Mouse (Mus musculus): ENCODE results near the gene Plpp6. TPM values are rescaled to one million over a fixed set of nuclear protein-coding genes. Genes with fewer than 3 reads are reported as not detected.

The Plpp6 gene
- polyA plus RNA-seq, 1 experiment from 2014 or later, result 4.1 TPM

DNA sequence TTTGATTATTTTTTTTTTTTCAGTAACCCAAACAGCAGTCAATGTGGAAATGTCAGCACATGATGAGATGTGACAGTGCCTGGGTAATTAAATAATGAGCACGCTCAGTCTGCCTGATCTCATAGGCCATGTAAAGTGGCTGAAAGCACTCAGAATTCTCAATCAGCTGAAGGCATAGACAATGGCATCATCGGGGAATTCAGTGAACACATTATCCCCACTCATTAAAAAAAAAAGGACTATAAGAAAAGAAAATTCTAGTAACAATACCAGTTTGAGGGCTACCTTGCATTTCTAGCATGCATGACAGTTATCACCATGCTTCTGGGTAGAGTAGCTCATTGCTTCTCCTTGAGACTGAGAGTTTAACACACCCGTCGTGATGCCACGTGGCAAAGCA is 12.5 kb upstream of the Plpp6 start:
- DNase-seq (ENCODE audit: low spot score), result no peak
- H3K27me3 ChIP-seq (ENCODE audit: low read depth, poor library complexity, severe bottlenecking), result no peaks in the 10 kb centered on the region
- no peaks in the 10 kb centered on the region for H3K4me1 ChIP-seq
- no peak overlapping the region for H3K4me3 ChIP-seq
- 88% methylated on average over 5 of the region's 5 CpGs for WGBS
- H3K36me3 ChIP-seq, result no peaks in the 10 kb centered on the region
- no peaks in the 10 kb centered on the region for H3K9me3 ChIP-seq (replicated peaks)
- no peak overlapping the region for H3K27ac ChIP-seq

DNA sequence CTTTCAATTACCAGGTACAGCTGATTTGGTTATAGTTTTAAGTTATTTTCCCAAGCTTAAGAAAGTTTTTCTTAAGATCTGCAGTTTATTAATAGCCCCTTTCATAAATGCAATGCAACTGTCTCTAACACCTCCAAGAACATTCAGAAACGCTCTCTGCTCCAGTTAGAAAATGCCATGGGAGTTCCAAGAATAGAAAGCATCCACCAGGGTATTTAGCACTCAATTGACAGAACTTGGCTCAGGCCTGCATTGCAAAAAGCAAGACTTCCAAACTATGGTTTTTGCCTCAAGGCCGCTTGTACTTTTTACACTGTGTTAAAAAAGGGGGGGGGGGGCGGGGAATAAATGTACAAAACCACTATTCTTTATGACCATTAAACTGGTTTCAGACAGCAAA is 640 bp upstream of the Plpp6 start:
- H3K4me1 ChIP-seq, result peaks cover 15% of the 10 kb centered on the region
- H3K27me3 ChIP-seq (ENCODE audit: low read depth, poor library complexity, severe bottlenecking), result peaks cover 35% of the 10 kb centered on the region
- H3K4me3 ChIP-seq, result peak overlapping the region; percentile 72
- DNase-seq (ENCODE audit: low spot score), result no peak
- no peaks in the 10 kb centered on the region for H3K36me3 ChIP-seq
- WGBS, result 47% methylated on average over 3 of the region's 3 CpGs
- H3K9me3 ChIP-seq (replicated peaks), result no peaks in the 10 kb centered on the region
- no peak overlapping the region for H3K27ac ChIP-seq

DNA sequence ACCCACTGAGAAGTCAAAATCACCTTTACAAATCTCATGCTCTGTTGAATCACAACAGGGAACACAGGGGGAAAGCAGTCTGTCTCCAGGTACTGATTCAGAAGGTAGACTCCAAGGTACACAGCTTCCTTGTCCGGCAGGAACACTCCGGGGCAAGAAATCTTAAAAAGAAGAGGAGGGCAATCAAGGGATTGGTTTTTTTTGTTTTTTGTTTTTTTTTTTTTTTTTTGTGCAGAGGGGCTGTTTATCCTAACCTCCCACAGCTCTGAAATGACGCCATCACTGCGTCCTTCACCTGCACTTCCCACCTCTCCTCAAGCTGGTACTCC is 276 bp upstream of the Plpp6 start:
- Histone ChIP-seq H3K27me3 (ENCODE audit: low read depth, poor library complexity, severe bottlenecking) (peaks cover 35% of the 10 kb centered on the region), H3K27ac (peak overlapping the region; percentile 87), H3K4me1 (peaks cover 15% of the 10 kb centered on the region), H3K36me3 (no peaks in the 10 kb centered on the region), H3K4me3 (peak overlapping the region; percentile 72), H3K9me3 (replicated peaks) (no peaks in the 10 kb centered on the region)
- DNase-seq (ENCODE audit: low spot score), result no peak
- WGBS, result 7% methylated on average over 4 of the region's 4 CpGs

DNA sequence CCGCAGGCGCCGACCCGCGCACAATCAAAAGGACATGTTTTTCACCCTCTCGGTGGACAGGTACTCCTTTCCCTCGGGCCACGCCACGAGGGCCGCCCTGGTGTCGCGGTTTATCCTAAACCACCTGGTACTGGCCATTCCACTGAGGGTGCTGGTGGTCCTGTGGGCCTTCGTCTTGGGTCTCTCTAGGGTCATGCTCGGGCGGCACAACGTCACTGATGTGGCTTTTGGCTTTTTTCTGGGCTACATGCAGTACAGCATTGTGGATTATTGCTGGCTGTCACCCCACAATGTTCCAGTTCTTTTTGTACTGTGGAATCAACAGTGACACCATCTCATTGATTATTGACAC is 775 bp downstream of the Plpp6 start:
- Histone ChIP-seq H3K4me3 (peak overlapping the region; percentile 72), H3K4me1 (peaks cover 15% of the 10 kb centered on the region), H3K36me3 (no peaks in the 10 kb centered on the region), H3K27me3 (ENCODE audit: low read depth, poor library complexity, severe bottlenecking) (peaks cover 35% of the 10 kb centered on the region), H3K9me3 (replicated peaks) (no peaks in the 10 kb centered on the region), H3K27ac (peak overlapping the region; percentile 87; the same call in 1 of the 2 replicates)
- 5% methylated on average over 16 of the region's 16 CpGs for WGBS
- no peak for DNase-seq (ENCODE audit: low spot score)

DNA sequence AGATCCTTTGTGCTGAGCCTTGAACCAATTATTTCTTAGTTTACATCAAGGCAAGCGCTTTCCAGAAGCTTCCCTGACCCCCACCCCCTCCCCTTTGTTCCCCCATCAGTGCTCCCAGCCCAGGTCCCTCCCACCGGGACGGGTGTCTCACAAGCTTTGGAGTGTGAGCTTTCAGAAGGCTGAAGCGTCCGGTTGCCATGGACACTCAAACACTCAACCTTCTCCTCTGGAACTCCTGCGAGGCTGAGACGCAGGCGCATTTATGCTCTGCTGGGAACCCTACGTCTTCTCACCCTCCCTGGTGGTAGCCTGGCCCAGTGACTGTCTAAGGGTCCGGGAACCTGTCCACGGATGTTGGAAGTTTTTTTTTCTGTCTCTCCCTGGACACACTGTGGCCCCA is 3.9 kb downstream of the Plpp6 start, which contains the start of gene 4430402I18Rik:
Gene 4430402I18Rik, minus strand, starts transcription at position 149 of the 400 bp plus-strand sequence.
- Histone ChIP-seq H3K9me3 (replicated peaks) (no peaks in the 10 kb centered on the region), H3K4me1 (peaks cover 15% of the 10 kb centered on the region), H3K27ac (no peak within 1 kb of the TSS), H3K36me3 (no peaks in the 10 kb centered on the region), H3K27me3 (ENCODE audit: low read depth, poor library complexity, severe bottlenecking) (peaks cover 29% of the 10 kb centered on the region), H3K4me3 (peak within 1 kb of the TSS; percentile 10; the same call in 1 of the 2 replicates)
- WGBS, result 9% methylated on average over 11 of the region's 11 CpGs
- DNase-seq (ENCODE audit: low spot score), result peak; percentile 37

DNA sequence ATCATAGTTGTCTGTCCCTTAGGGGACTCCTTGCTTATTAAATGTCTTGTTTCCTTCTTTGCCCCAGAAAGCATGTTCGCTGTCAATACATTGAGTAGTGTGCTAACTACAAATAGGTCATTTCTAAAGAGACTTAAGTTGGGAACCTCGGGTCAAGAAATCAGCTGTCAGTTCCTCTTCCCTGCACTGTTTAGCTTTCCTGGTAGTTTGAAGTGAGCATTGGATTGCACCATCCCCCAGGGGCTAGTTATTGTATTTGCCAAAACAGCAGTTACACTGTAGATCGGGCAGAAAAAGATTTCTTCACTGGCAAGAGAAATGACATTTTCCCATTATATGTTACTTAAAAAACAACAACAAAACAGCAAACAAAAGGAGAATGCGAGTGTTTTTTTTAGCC is 4.4 kb downstream of the Plpp6 start:
- Histone ChIP-seq H3K27ac (no peak overlapping the region), H3K4me1 (peaks cover 15% of the 10 kb centered on the region), H3K9me3 (replicated peaks) (no peaks in the 10 kb centered on the region), H3K4me3 (no peak overlapping the region), H3K36me3 (no peaks in the 10 kb centered on the region), H3K27me3 (ENCODE audit: low read depth, poor library complexity, severe bottlenecking) (peaks cover 24% of the 10 kb centered on the region)
- no peak for DNase-seq (ENCODE audit: low spot score)
- 83% methylated on average over 4 of the region's 4 CpGs for WGBS

DNA sequence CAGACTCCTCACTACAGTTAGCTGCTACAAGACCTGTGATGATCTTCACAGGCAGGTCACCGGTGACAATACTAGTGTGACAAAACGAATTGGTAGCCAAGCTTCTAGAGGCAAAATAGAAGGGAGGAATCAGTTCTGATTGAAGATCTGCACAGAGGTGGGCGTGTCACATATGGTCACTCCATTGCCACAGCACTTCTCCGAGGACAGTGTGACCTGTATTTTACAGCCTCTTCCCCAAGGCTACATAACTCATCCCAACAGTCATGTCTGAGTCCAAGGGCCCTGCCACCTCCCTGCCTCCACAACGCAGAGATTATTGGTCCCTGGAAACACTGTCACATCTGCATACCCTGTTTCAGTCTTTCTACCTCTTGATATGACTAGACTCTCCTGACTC is 5.5 kb downstream of the Plpp6 start:
- Histone ChIP-seq H3K9me3 (replicated peaks) (no peaks in the 10 kb centered on the region), H3K36me3 (no peaks in the 10 kb centered on the region), H3K4me3 (no peak overlapping the region), H3K27me3 (ENCODE audit: low read depth, poor library complexity, severe bottlenecking) (peaks cover 27% of the 10 kb centered on the region), H3K27ac (no peak overlapping the region), H3K4me1 (peaks cover 12% of the 10 kb centered on the region)
- 79% methylated on average over 5 of the region's 5 CpGs for WGBS
- DNase-seq (ENCODE audit: low spot score), result no peak

DNA sequence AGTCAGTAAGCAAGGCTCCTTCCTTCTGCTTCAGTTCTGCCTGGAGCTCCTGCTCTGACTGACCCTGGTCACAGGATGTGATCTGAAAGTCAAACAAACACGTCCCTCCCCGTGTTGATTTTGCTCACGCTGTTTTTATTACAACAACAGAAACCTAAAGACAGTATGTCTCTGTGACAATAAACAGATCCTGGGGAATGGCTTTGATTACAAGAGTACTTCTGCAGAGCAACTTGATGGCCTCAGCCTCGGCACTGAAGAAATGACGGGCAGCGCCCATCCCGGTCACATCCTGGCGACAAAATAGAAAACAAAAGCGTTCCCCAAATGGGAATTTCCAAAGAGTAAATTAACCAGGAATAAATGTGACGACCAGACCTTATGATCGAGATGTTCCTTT is 6.5 kb downstream of the Plpp6 start:
- Histone ChIP-seq H3K4me3 (no peak overlapping the region), H3K4me1 (peaks cover 11% of the 10 kb centered on the region), H3K27ac (no peak overlapping the region), H3K9me3 (replicated peaks) (no peaks in the 10 kb centered on the region), H3K36me3 (no peaks in the 10 kb centered on the region), H3K27me3 (ENCODE audit: low read depth, poor library complexity, severe bottlenecking) (peaks cover 27% of the 10 kb centered on the region)
- WGBS, result 48% methylated on average over 11 of the region's 11 CpGs
- no peak for DNase-seq (ENCODE audit: low spot score)

DNA sequence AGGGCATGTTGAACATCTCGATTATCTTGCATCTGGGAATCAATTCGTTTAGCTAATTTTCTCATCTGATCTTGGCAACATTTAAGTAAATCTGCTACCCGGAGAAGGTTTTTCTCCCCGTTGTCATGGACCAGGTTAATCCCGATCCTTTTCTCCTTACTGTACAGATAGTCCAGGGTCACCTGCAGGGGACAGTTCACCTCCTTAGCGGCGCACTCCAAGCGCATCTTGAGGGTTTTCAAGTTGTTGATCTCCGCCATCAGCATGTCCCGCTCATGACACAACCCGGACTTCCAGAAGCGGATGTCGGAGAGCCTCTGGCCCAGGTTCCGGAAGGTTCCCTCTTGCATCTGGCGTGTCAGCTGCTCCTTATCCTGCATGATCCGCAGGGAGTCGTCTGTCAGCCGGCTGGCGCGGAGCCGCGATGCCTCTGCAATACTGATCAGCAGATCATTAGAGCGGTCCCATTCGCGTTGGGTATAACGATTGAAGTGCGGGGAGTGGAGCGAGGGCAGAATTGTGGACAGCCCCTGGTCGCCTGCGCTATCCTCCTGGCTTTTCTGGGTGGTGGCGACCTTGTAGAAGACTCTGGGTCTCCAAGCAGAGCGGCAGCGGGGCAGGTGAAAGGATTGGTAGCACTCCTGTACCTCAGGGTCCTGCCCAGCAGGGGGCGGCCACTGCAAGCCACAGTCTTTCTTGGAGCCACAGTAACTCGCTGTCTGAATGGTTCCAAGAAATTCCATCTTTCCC is 11.3 kb downstream of the Plpp6 start:
- Histone ChIP-seq H3K27ac (no peak overlapping the region), H3K4me3 (peak overlapping the region; percentile 52), H3K9me3 (replicated peaks) (no peaks in the 10 kb centered on the region), H3K36me3 (no peaks in the 10 kb centered on the region), H3K27me3 (ENCODE audit: low read depth, poor library complexity, severe bottlenecking) (peaks cover 20% of the 10 kb centered on the region), H3K4me1 (peaks cover 8% of the 10 kb centered on the region; the same call in 1 of the 2 replicates)
- 23% methylated on average over 35 of the region's 35 CpGs for WGBS
- DNase-seq (ENCODE audit: low spot score), result peak; percentile 87

DNA sequence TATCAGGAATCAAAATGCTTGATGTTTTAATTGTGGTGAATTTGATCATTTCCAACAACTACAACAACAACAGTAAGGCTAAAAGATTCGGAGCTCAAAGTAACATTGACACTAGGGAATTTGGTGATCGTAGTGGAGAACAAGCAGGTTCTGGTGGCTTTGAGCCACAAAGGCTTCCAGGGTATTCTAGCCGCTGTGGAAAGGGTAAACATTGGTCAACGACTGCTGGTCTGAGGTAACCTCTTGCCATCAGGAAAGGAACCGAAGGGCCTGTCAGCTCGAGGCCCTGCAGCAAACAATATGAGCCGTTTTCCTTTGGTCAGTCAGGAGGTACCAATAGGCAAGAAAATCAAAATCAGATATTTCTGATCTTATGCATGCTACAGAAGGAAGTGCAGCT is 18.9 kb downstream of the Plpp6 start:
- H3K9me3 ChIP-seq (replicated peaks), result no peaks in the 10 kb centered on the region
- no peaks in the 10 kb centered on the region for H3K36me3 ChIP-seq
- no peaks in the 10 kb centered on the region for H3K4me1 ChIP-seq
- 77% methylated on average over 7 of the region's 7 CpGs for WGBS
- H3K27ac ChIP-seq, result no peak overlapping the region
- no peak for DNase-seq (ENCODE audit: low spot score)
- no peak overlapping the region for H3K4me3 ChIP-seq
- H3K27me3 ChIP-seq (ENCODE audit: low read depth, poor library complexity, severe bottlenecking), result no peaks in the 10 kb centered on the region

DNA sequence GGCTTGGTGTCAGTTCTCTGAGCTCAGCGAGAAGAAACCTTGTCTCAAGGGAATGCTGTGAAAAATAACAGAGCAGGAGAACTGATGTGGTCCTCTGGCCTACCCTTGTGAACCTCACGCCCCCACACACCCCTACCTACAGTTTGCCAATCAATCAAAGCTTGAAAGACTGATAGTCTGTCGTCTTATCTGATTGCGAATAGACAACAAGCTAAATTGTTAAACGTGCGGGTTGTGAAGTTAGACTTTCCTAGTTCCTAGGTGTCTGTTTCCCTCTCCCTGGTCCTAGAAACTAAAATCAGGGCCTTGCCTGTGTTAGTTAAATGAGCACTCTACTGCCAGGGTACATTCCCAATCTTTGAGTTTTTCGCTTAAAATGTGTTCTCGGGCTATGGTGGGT is 25.8 kb downstream of the Plpp6 start:
- no peak for DNase-seq (ENCODE audit: low spot score)
- Histone ChIP-seq H3K9me3 (replicated peaks) (no peaks in the 10 kb centered on the region), H3K4me1 (peaks cover 13% of the 10 kb centered on the region), H3K27me3 (ENCODE audit: low read depth, poor library complexity, severe bottlenecking) (no peaks in the 10 kb centered on the region), H3K4me3 (peak overlapping the region; percentile 88), H3K36me3 (peaks cover 22% of the 10 kb centered on the region), H3K27ac (peak overlapping the region; percentile 90)
- WGBS, result 64% methylated on average over 8 of the region's 8 CpGs

DNA sequence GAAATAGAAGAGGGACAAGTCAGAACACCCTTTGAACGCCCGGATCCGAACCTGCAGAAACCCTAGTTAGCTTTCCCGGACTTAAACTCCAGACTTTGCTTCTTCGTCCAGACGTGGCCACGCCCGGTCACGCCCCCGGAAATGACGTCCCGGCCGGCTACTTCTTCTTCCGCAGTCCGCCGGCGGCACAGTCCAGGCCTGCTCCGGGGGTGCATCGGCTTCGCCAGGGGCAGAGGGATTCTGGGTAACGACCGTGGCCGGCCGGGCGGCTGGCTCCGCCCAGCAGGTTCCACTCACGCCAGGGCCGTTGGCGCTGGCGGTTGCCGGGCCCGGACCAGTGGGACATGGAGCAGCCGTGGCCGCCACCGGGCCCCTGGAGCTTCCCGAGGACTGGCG is 26.4 kb downstream of the Plpp6 start, which contains the start of gene Cdc37l1:
Gene Cdc37l1, plus strand, starts transcription at position 159 of the 396 bp plus-strand sequence.
- H3K27ac ChIP-seq, result peak within 1 kb of the TSS; percentile 90
- 0% methylated on average over 37 of the region's 37 CpGs for WGBS
- no peaks in the 10 kb centered on the region for H3K27me3 ChIP-seq (ENCODE audit: low read depth, poor library complexity, severe bottlenecking)
- no peaks in the 10 kb centered on the region for H3K9me3 ChIP-seq (replicated peaks)
- peaks cover 29% of the 10 kb centered on the region for H3K36me3 ChIP-seq
- DNase-seq (ENCODE audit: low spot score), result peak; percentile 100
- peaks cover 13% of the 10 kb centered on the region for H3K4me1 ChIP-seq
- peak within 1 kb of the TSS; percentile 88 for H3K4me3 ChIP-seq

DNA sequence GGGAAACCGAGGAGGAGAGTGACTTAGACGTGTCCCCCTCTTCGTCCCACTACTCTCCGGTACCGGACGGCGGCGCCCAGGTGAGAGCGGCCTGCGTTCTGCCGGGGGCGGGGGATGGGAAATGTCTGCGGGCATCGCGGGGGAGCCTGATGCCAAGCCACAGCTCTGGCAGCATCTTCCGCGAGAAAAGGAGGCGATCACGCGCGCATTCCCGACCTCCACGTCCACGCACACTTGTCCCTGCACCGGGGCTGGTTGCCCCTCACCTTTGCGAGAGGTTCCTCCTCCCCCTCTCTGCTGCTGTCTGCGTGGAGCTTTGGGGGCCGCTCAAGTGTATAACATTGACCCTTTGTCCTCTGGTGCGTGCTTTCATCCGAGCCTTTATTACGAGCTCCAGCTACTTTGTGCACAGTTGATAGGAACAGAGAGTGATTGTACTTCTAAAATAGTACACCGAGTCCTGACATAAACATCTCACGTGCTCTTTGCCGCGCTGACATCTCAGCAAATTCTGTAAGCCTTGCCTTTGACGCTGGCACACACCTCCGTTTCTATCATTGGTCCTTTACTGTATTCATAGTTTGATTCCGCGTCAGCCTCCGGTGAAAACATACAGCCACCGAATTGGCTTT is 27.0 kb downstream of the Plpp6 start:
- WGBS, result 3% methylated on average over 41 of the region's 41 CpGs
- Histone ChIP-seq H3K36me3 (peaks cover 34% of the 10 kb centered on the region), H3K4me1 (peaks cover 13% of the 10 kb centered on the region), H3K9me3 (replicated peaks) (no peaks in the 10 kb centered on the region), H3K27me3 (ENCODE audit: low read depth, poor library complexity, severe bottlenecking) (no peaks in the 10 kb centered on the region), H3K27ac (peak overlapping the region; percentile 90), H3K4me3 (peak overlapping the region; percentile 88)
- no peak for DNase-seq (ENCODE audit: low spot score)
